Mouse (Mus musculus) kidney, postnatal 25 days (tissue): Measurements from ENCODE around the gene Pla2g6.

Experiments used
- DNase-seq, 2 experiments: peaks; one replicate each; pipeline ENCODE4 v3.0.0; 2021; ENCODE audit warnings: mixed read lengths in 2 of 2

The Pla2g6 gene

GRCm38 (mm10) chr15:79328058-79328938, at the start of gene Pla2g6:
TSS of gene Pla2g6 (minus strand) at chr15:79328390.
- DNase-seq: peak; percentile 99 to 100

- peak; percentile 67 to 83 for DNase-seq
Measured at GRCm38 (mm10) chr15:79377681-79378080, 49.5 kb upstream of the Pla2g6 start.

GRCm38 (mm10) chr15:79374760-79375159, 46.6 kb upstream of the Pla2g6 start:
- DNase-seq: no peak

- no peak for DNase-seq
Measured at GRCm38 (mm10) chr15:79370281-79370843, 42.2 kb upstream of the Pla2g6 start.

- no peak for DNase-seq
Measured at GRCm38 (mm10) chr15:79369452-79370280, 41.5 kb upstream of the Pla2g6 start.

- DNase-seq: no peak
Measured at GRCm38 (mm10) chr15:79368861-79369440, 40.8 kb upstream of the Pla2g6 start.

GRCm38 (mm10) chr15:79368313-79368811, 40.2 kb upstream of the Pla2g6 start:
- peak; percentile 48 to 76 for DNase-seq

GRCm38 (mm10) chr15:79366402-79366801, 38.2 kb upstream of the Pla2g6 start:
- DNase-seq: no peak

GRCm38 (mm10) chr15:79365068-79365467, 36.9 kb upstream of the Pla2g6 start:
- no peak for DNase-seq

GRCm38 (mm10) chr15:79364120-79364519, 35.9 kb upstream of the Pla2g6 start:
- no peak for DNase-seq

GRCm38 (mm10) chr15:79361023-79361422, 32.8 kb upstream of the Pla2g6 start:
- no peak for DNase-seq

GRCm38 (mm10) chr15:79360371-79360770, 32.2 kb upstream of the Pla2g6 start:
- no peak for DNase-seq

GRCm38 (mm10) chr15:79359954-79360353, 31.8 kb upstream of the Pla2g6 start:
- DNase-seq: peak; percentile 76 to 85

GRCm38 (mm10) chr15:79357974-79358690, 29.9 kb upstream of the Pla2g6 start:
- DNase-seq: no peak

GRCm38 (mm10) chr15:79357036-79357911, 29.1 kb upstream of the Pla2g6 start:
- peak; percentile 77 to 88 for DNase-seq

GRCm38 (mm10) chr15:79356481-79356880, 28.3 kb upstream of the Pla2g6 start:
- DNase-seq: no peak

GRCm38 (mm10) chr15:79354619-79355018, 26.4 kb upstream of the Pla2g6 start:
- DNase-seq: no peak

GRCm38 (mm10) chr15:79353690-79354305, 25.6 kb upstream of the Pla2g6 start:
- DNase-seq: no peak

- DNase-seq: no peak
Measured at GRCm38 (mm10) chr15:79352479-79352878, 24.3 kb upstream of the Pla2g6 start.

- peak; percentile 56 to 84 for DNase-seq
Measured at GRCm38 (mm10) chr15:79351331-79351767, 23.2 kb upstream of the Pla2g6 start.
